Mouse (Mus musculus) forebrain, embryonic 14.5 days (tissue): Measurements from ENCODE around the gene Polh. TPM values are rescaled to one million over a fixed set of nuclear protein-coding genes. Genes with fewer than 3 reads are reported as not detected.

Experiments used
- ATAC-seq: fragments of 200-750 bp; cut with Nextera tagmentation; 2 replicates; pipeline ENCODE4 v1.8.0; 2017; ENCODE audit warnings: mild to moderate bottlenecking, moderate library complexity
- DNase-seq: peaks from one replicate; pipeline ENCODE4 v3.0.0-alpha.2; 2015; ENCODE audit warnings: low spot score
- H3K27ac ChIP-seq: fragments of 300-500 bp; sonication (generic); 2 replicates; pipeline ENCODE4 v1.5.1; 2014; ENCODE audit warnings: low read depth, mild to moderate bottlenecking, control low read depth, low read length, moderate library complexity
- H3K27me3 ChIP-seq: fragments of 300-500 bp; sonication (generic); replicated peaks from 2 replicates; pipeline ENCODE4 v1.6.1; 2014; ENCODE audit warnings: low read length, control low read depth, mixed read lengths; ENCODE audit not compliant: control insufficient read depth, insufficient read depth
- H3K36me3 ChIP-seq: fragments of 300-500 bp; sonication (generic); 2 replicates; pipeline ENCODE4 v1.6.1; 2014; ENCODE audit warnings: low read length, control low read depth; ENCODE audit not compliant: control insufficient read depth, insufficient read depth
- H3K4me1 ChIP-seq: fragments of 300-500 bp; sonication (generic); 2 replicates; pipeline ENCODE4 v1.6.1; 2014; ENCODE audit warnings: antibody characterized with exemption, low read length, control low read depth; ENCODE audit not compliant: control insufficient read depth, insufficient read depth
- H3K4me2 ChIP-seq: fragments of 300-500 bp; sonication (generic); 2 replicates; pipeline ENCODE4 v1.6.1; 2014; ENCODE audit warnings: mild to moderate bottlenecking, control low read depth, low read length
- H3K4me3 ChIP-seq: fragments of 300-500 bp; sonication (generic); 2 replicates; pipeline ENCODE4 v1.5.1; 2014; ENCODE audit warnings: low read depth, low read length, control low read depth
- H3K9ac ChIP-seq: fragments of 300-500 bp; sonication (generic); 2 replicates; pipeline ENCODE4 v1.6.1; 2014; ENCODE audit warnings: mild to moderate bottlenecking, low read length, control low read depth, moderate library complexity
- H3K9me3 ChIP-seq: fragments of 300-500 bp; sonication (generic); replicated peaks from 2 replicates; pipeline ENCODE4 v1.6.1; 2016; ENCODE audit warnings: low read length, control low read depth, mixed read lengths; ENCODE audit not compliant: control insufficient read depth
- WGBS: fragments of 180-500 bp; shearing (Covaris S2); extraction: QIAGEN DNeasy Blood & Tissue Kit; methylation state at CpG from one replicate; pipeline ENCODE4 v1.1.7; 2014; 5-methylcytosine and 5-hydroxymethylcytosine counted together
- polyA plus RNA-seq: library from polyadenylated mRNA; unstranded; fragments of >200 nt; fragmentation: Nextera tagmentation; extraction: Ambion mirVana; gene quantifications from 2 replicates; pipeline ENCODE4 v1.2.1, GENCODE M21; 2014

Polh gene
- 4.5 and 6.3 TPM in 2 replicates for polyA plus RNA-seq

DNA sequence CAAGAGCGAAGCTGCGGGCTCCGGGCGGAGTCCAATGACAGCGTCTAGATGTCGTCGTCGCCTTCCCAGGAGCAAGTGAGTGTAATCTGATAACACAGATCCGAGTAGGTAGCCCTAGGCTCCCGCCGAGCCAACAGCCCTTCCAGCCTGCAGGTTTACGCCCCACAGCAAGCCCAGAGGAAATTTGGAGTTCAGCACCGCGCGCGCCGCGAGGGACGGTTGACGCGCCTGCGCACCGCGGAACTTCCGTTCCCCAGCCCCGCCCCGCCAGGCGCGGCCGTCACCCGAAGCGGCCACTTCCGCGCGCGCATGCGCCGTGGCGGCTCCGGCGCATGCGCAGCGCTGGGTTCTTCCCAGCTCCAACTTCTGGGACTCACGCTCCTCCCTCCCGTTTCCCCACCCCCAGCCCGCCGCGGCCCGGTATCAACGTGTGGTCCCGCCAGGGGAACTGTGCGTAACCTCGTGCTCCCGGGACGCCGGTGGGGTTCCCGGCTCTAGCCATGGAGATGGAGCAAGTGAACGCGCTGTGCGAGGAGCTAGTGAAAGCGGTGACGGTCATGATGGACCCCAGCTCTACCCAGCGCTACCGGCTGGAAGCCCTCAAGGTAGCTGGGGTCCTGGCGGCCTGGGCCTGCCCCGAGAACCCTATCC, at the start of gene Polh, which contains the start of gene Xpo5:
Polh (minus strand) TSS at position 225 of the 651 bp plus-strand sequence.
Xpo5 (plus strand) TSS at position 362 of the 651 bp plus-strand sequence.
- no peaks in the 10 kb centered on the region for H3K9me3 ChIP-seq
- H3K4me2 ChIP-seq: peak within 1 kb of the TSS; percentile 83
- peak; percentile 97 for DNase-seq
- WGBS: under 1% methylated on average over 65 of the region's 66 CpGs
- H3K4me3 ChIP-seq: peak within 1 kb of the TSS; percentile 82
- H3K4me1 ChIP-seq: peaks cover 14% of the 10 kb centered on the region
- H3K27me3 ChIP-seq: no peaks in the 10 kb centered on the region
- peak within 1 kb of the TSS; percentile 88 for H3K9ac ChIP-seq
- peaks cover 34% of the 10 kb centered on the region for H3K36me3 ChIP-seq
- ATAC-seq: peak; percentile 96
- peak within 1 kb of the TSS; percentile 86 for H3K27ac ChIP-seq

DNA sequence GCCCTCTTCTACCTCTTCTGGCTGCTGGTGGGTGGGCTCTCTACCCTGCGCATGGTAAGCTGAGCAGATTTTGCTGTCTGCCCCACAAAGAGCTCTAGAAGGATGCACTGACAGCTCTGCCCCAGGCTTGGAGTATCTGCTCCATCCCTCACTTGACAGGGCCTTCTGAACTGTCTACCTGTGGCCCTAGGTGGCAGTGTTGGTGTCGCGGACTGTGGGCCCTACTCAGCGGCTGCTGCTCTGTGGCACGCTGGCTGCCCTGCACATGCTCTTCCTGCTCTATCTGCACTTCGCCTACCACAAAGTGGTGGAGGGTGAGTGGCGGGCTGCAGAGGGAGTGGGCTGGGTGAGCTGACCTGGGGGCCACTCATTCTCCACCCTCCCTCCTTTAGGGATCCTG, 48.7 kb upstream of the Polh start:
- Histone ChIP-seq H3K27ac (no peak overlapping the region), H3K4me3 (no peak overlapping the region), H3K4me2 (no peak overlapping the region), H3K27me3 (0 out of 2 replicates have a peak, but pooled peaks cover 7% of the 10 kb centered on the region), H3K9ac (no peak overlapping the region), H3K36me3 (peaks cover 37% of the 10 kb centered on the region), H3K9me3 (no peaks in the 10 kb centered on the region), H3K4me1 (peaks cover 26% of the 10 kb centered on the region)
- ATAC-seq: no peak
- 83% methylated on average over 7 of the region's 7 CpGs for WGBS
- no peak for DNase-seq

DNA sequence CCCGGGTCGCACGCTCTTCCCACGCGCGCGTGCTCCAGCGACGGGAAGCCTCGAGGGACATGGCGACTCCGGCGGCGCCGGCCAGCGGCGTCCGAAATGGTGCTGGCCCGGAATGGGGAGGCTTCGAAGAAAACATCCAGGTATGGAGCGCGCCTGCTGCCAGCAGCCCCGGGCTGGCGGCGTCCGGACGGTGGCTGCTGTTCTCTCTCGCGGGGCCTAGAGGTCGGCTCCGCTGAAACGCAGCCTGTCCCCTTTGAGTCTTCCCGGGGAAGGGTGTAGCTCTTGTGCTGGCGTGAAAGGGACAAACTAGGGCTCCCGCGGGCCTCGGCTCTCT, 45.7 kb upstream of the Polh start:
- peaks cover 67% of the 10 kb centered on the region for H3K36me3 ChIP-seq
- under 1% methylated on average over 37 of the region's 37 CpGs for WGBS
- H3K9ac ChIP-seq: peak overlapping the region; percentile 95
- H3K9me3 ChIP-seq: no peaks in the 10 kb centered on the region
- peak; percentile 49 for ATAC-seq
- H3K4me3 ChIP-seq: peak overlapping the region; percentile 98
- peak overlapping the region; percentile 29; the same call in 1 of the 2 replicates for H3K27ac ChIP-seq
- peaks cover 16% of the 10 kb centered on the region for H3K4me1 ChIP-seq
- no peak for DNase-seq
- peak overlapping the region; percentile 86 for H3K4me2 ChIP-seq
- H3K27me3 ChIP-seq: no peaks in the 10 kb centered on the region

DNA sequence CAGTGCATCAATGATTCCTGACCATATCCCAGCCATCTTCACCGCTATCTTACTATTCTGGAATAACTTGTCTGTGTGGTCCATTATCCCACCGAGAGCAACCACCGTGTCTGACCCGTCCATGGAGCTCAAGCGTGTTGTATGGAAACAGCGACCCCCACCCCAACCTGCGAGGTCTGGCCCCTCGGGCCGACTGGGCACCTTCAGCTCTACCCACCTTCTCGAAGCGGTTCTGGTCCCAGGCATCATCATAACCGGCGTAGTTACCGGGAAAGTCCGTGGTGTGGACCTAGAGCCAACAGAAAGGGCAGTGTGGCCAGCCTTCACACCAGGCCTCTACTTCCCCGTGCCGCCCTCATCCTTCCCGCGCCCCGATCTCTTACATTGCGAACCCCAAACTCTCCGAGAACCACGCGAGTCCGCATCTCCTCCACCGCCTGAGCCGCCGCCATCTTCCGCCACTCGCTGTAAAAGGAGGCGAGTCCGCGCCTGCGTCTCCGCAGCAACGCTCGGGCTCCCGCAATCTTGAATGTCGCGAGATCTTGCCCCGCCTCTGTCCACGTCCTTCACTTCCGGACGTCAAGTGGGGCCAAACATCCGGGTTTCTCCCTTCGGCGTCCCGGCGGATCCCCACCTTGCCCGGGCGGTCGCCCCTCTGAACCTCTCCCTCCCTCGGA, 45.2 kb upstream of the Polh start, which contains the start of the genes Polr1c and Yipf3:
Polr1c (minus strand) TSS at position 543 of the 677 bp plus-strand sequence.
Yipf3 (plus strand) TSS at position 569 of the 677 bp plus-strand sequence.
- ATAC-seq (peak; percentile 95), DNase-seq (peak; percentile 98)
- peak within 1 kb of the TSS; percentile 98 for H3K4me3 ChIP-seq
- H3K9me3 ChIP-seq: no peaks in the 10 kb centered on the region
- peak within 1 kb of the TSS; percentile 86 for H3K4me2 ChIP-seq
- H3K9ac ChIP-seq: peak within 1 kb of the TSS; percentile 95
- no peaks in the 10 kb centered on the region for H3K27me3 ChIP-seq
- peak within 1 kb of the TSS; percentile 55 for H3K27ac ChIP-seq
- H3K36me3 ChIP-seq: peaks cover 72% of the 10 kb centered on the region
- H3K4me1 ChIP-seq: peaks cover 16% of the 10 kb centered on the region
- WGBS: under 1% methylated on average over 53 of the region's 53 CpGs

- Histone ChIP-seq H3K9ac (no peak overlapping the region), H3K9me3 (no peaks in the 10 kb centered on the region), H3K4me3 (no peak overlapping the region), H3K27me3 (no peaks in the 10 kb centered on the region), H3K4me1 (peaks cover 16% of the 10 kb centered on the region), H3K36me3 (peaks cover 74% of the 10 kb centered on the region), H3K27ac (no peak overlapping the region), H3K4me2 (no peak overlapping the region)
- WGBS: 93% methylated on average over 10 of the region's 10 CpGs
- DNase-seq: no peak
- no peak for ATAC-seq
Observed at GRCm38 (mm10) chr17:46244579-46244978, 42.1 kb upstream of the Polh start.

- no peak overlapping the region for H3K27ac ChIP-seq
- H3K9ac ChIP-seq: no peak overlapping the region
- H3K9me3 ChIP-seq: no peaks in the 10 kb centered on the region
- ATAC-seq (no peak), DNase-seq (no peak)
- H3K36me3 ChIP-seq: peaks cover 77% of the 10 kb centered on the region
- H3K27me3 ChIP-seq: no peaks in the 10 kb centered on the region
- 41% methylated on average over 2 of the region's 2 CpGs for WGBS
- H3K4me1 ChIP-seq: peaks cover 10% of the 10 kb centered on the region
- H3K4me3 ChIP-seq: no peak overlapping the region
- H3K4me2 ChIP-seq: no peak overlapping the region
Observed at GRCm38 (mm10) chr17:46243624-46244023, 41.2 kb upstream of the Polh start.

- Histone ChIP-seq H3K4me3 (no peak overlapping the region), H3K4me1 (peaks cover 8% of the 10 kb centered on the region), H3K27ac (no peak overlapping the region), H3K9me3 (no peaks in the 10 kb centered on the region), H3K36me3 (peaks cover 84% of the 10 kb centered on the region), H3K4me2 (no peak overlapping the region), H3K27me3 (no peaks in the 10 kb centered on the region), H3K9ac (no peak overlapping the region)
- ATAC-seq (no peak), DNase-seq (no peak)
- 87% methylated on average over 4 of the region's 4 CpGs for WGBS
Observed at GRCm38 (mm10) chr17:46242993-46243392, 40.5 kb upstream of the Polh start.

DNA sequence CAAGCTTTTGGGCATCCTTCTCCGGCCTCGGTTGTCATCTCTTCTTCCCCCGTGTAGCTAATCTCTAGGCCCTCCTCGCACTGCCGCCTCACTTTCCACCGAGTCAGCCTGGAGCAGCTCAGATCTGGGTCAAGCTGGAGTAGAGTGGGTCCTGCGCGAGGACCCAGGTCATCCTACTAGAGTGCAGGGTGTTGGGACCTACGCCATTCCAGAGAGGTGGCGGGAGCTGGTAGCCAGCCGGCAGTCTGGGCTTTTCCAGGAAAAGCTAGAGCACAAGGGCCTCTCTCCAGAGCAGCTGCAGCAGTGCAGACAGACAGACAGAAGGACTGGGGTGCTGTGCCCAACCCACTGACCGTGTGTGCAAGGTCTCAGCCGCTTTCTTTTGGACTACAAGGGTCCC, 39.8 kb upstream of the Polh start:
- ATAC-seq: no peak
- Histone ChIP-seq H3K4me3 (no peak overlapping the region), H3K4me1 (peaks cover 8% of the 10 kb centered on the region)

GRCm38 (mm10) chr17:46241471-46241870, 39.0 kb upstream of the Polh start:
- Histone ChIP-seq H3K27me3 (no peaks in the 10 kb centered on the region), H3K4me2 (no peak overlapping the region), H3K9me3 (no peaks in the 10 kb centered on the region), H3K4me1 (0 out of 2 replicates have a peak, but pooled peaks cover under 1% of the 10 kb centered on the region), H3K9ac (no peak overlapping the region), H3K36me3 (peaks cover 97% of the 10 kb centered on the region), H3K4me3 (no peak overlapping the region), H3K27ac (no peak overlapping the region)
- ATAC-seq: no peak
- no peak for DNase-seq
- WGBS: 80% methylated on average over 11 of the region's 11 CpGs

More for the DNA sequence above, 39.8 kb upstream of the Polh start:
- Histone ChIP-seq H3K27ac (no peak overlapping the region), H3K36me3 (peaks cover 89% of the 10 kb centered on the region), H3K9ac (no peak overlapping the region), H3K27me3 (no peaks in the 10 kb centered on the region), H3K9me3 (no peaks in the 10 kb centered on the region), H3K4me2 (no peak overlapping the region)
- 83% methylated on average over 13 of the region's 13 CpGs for WGBS
- no peak for DNase-seq
